Mouse (Mus musculus) adipocyte (in vitro differentiated cells): ENCODE data around the gene Cntnap4.
A peak's percentile ranks its signal among the peaks of the same experiment; 100 is the strongest.

Experiments
- DNase-seq: peaks from one replicate; pipeline ENCODE4 v3.0.0-alpha.2; 2016; ENCODE audit warnings: low spot score

The Cntnap4 gene

GRCm38 (mm10) chr8:112569471-112570141 is at the start of gene Cntnap4:
Gene Cntnap4, plus strand, starts transcription at chr8:112570043.
- DNase-seq, result no peak

- no peak for DNase-seq
Measured at GRCm38 (mm10) chr8:112557376-112557775, 12.5 kb upstream of the Cntnap4 start.

GRCm38 (mm10) chr8:112570541-112570940 is 698 bp downstream of the Cntnap4 start:
- no peak for DNase-seq

GRCm38 (mm10) chr8:112571337-112571904 is 1.6 kb downstream of the Cntnap4 start:
- DNase-seq, result peak; percentile 8

GRCm38 (mm10) chr8:112581473-112581872 is 11.6 kb downstream of the Cntnap4 start:
- no peak for DNase-seq

- no peak for DNase-seq
Measured at GRCm38 (mm10) chr8:112583440-112583839, 13.6 kb downstream of the Cntnap4 start.

GRCm38 (mm10) chr8:112588357-112589051 is 18.7 kb downstream of the Cntnap4 start:
- DNase-seq, result no peak

GRCm38 (mm10) chr8:112589052-112589389 is 19.2 kb downstream of the Cntnap4 start:
- no peak for DNase-seq

GRCm38 (mm10) chr8:112596023-112596776 is 26.4 kb downstream of the Cntnap4 start:
- DNase-seq, result no peak

- no peak for DNase-seq
Measured at GRCm38 (mm10) chr8:112599975-112600374, 30.1 kb downstream of the Cntnap4 start.

- DNase-seq, result no peak
Measured at GRCm38 (mm10) chr8:112601150-112601549, 31.3 kb downstream of the Cntnap4 start.

- DNase-seq, result no peak
Measured at GRCm38 (mm10) chr8:112610121-112610520, 40.3 kb downstream of the Cntnap4 start.

GRCm38 (mm10) chr8:112628791-112629190 is 58.9 kb downstream of the Cntnap4 start:
- no peak for DNase-seq

GRCm38 (mm10) chr8:112652657-112653056 is 82.8 kb downstream of the Cntnap4 start:
- DNase-seq, result no peak

- no peak for DNase-seq
Measured at GRCm38 (mm10) chr8:112653276-112653675, 83.4 kb downstream of the Cntnap4 start.

- no peak for DNase-seq
Measured at GRCm38 (mm10) chr8:112653994-112654393, 84.2 kb downstream of the Cntnap4 start.

GRCm38 (mm10) chr8:112664067-112664466 is 94.2 kb downstream of the Cntnap4 start:
- DNase-seq, result no peak

- DNase-seq, result no peak
Measured at GRCm38 (mm10) chr8:112674671-112675070, 104.8 kb downstream of the Cntnap4 start.

- DNase-seq, result no peak
Measured at GRCm38 (mm10) chr8:112681757-112682156, 111.9 kb downstream of the Cntnap4 start.

- no peak for DNase-seq
Measured at GRCm38 (mm10) chr8:112695708-112696107, 125.9 kb downstream of the Cntnap4 start.

GRCm38 (mm10) chr8:112698141-112698540 is 128.3 kb downstream of the Cntnap4 start:
- no peak for DNase-seq

- DNase-seq, result no peak
Measured at GRCm38 (mm10) chr8:112716982-112717381, 147.1 kb downstream of the Cntnap4 start.

GRCm38 (mm10) chr8:112724918-112725317 is 155.1 kb downstream of the Cntnap4 start:
- no peak for DNase-seq
